8 mouse cellular contexts compared by ENCODE assay signal in genomic region chr8:70510228-70510915, GRCm38 (mm10). TPM values are rescaled to one million over a fixed set of nuclear protein-coding genes. Genes with fewer than 3 reads are reported as not detected.
DNase-seq lines count a peak whose midpoint lies in the region; ATAC-seq and TF ChIP-seq lines count a peak whose summit lies in the region.

Uba52 (minus strand) TSS chr8:70510801.

- peaks cover 39% of the 10 kb centered on the region for H3K36me3 ChIP-seq in ES-E14 (ENCODE audit: control insufficient read depth, insufficient read depth, low read length, poor library complexity, severe bottlenecking)
- peaks cover 11% of the 10 kb centered on the region for H3K36me3 ChIP-seq in forebrain, embryonic 16.5 days (ENCODE audit: control insufficient read depth, insufficient read depth)
- H3K36me3 ChIP-seq in lung, embryonic 15.5 days = peaks cover 30% of the 10 kb centered on the region

- peak within 1 kb of the TSS; percentile 98 for H3K9ac ChIP-seq in ES-E14 (ENCODE audit: insufficient read depth, low read depth, low read length, poor library complexity, severe bottlenecking)
- H3K9ac ChIP-seq in forebrain, embryonic 16.5 days (replicated peaks; ENCODE audit: low read depth, low read length) = peak within 1 kb of the TSS; percentile 96
- H3K9ac ChIP-seq in lung, embryonic 15.5 days = peak within 1 kb of the TSS; percentile 99

- peak; percentile 87 for ATAC-seq in forebrain, embryonic 16.5 days
- ATAC-seq in lung, embryonic 15.5 days (ENCODE audit: borderline replicate concordance, extremely low read depth, low FRiP score, low TSS enrichment) = peak; percentile 80

- no peaks in the 10 kb centered on the region for H3K9me3 ChIP-seq in ES-E14 (ENCODE audit: control insufficient read depth, insufficient read depth, low read depth, low read length)
- no peaks in the 10 kb centered on the region for H3K9me3 ChIP-seq in forebrain, embryonic 16.5 days (ENCODE audit: control insufficient read depth, low read length)
- H3K9me3 ChIP-seq in lung, embryonic 15.5 days = no peaks in the 10 kb centered on the region

- intact Hi-C loops in heart, postnatal 36 days (cut with DNase I) = loop anchor here (1.0 to 2.0 kb wide), 2 partner anchors 12 to 28 kb away; partner anchors contain the start of gene Ell

- peak within 1 kb of the TSS; percentile 91 for H3K27ac ChIP-seq in ES-E14 (ENCODE audit: insufficient read depth, low read depth, low read length, poor library complexity, severe bottlenecking)
- H3K27ac ChIP-seq in forebrain, embryonic 16.5 days (ENCODE audit: low read length) = peak within 1 kb of the TSS; percentile 98
- peak within 1 kb of the TSS; percentile 98 for H3K27ac ChIP-seq in lung, embryonic 15.5 days

- no peaks in the 10 kb centered on the region for H3K27me3 ChIP-seq in forebrain, embryonic 16.5 days (replicated peaks; ENCODE audit: control insufficient read depth, insufficient read depth, low read length)
- no peaks in the 10 kb centered on the region for H3K27me3 ChIP-seq in lung, embryonic 15.5 days

- peak within 1 kb of the TSS; percentile 90 to 96 for H3K4me3 ChIP-seq in ES-E14 (ENCODE audit: insufficient read depth in 1 of 2, low read depth in 1 of 2, low read length in 2 of 2, poor library complexity in 1 of 2, severe bottlenecking in 1 of 2)
- H3K4me3 ChIP-seq in forebrain, embryonic 16.5 days (replicated peaks; ENCODE audit: low read length) = peak within 1 kb of the TSS; percentile 87
- H3K4me3 ChIP-seq in lung, embryonic 15.5 days = peak within 1 kb of the TSS; percentile 98

- in situ Hi-C loops in ES-E14 (cut with MboI; ENCODE audit: low sequenced_read_pairs in 2 of 2, unreplicated experiment in 2 of 2) = no loop called here

- peaks cover 0 to 1% of the 10 kb centered on the region in 2 experiments; a peak in 2 of 4 replicates for H3K4me1 ChIP-seq in ES-E14 (ENCODE audit: control insufficient read depth in 2 of 2, insufficient read depth in 2 of 2, low read length in 2 of 2, poor library complexity in 1 of 2)
- H3K4me1 ChIP-seq in forebrain, embryonic 16.5 days (replicated peaks; ENCODE audit: control insufficient read depth, insufficient read depth, low read length) = peaks cover 25% of the 10 kb centered on the region
- H3K4me1 ChIP-seq in lung, embryonic 15.5 days = peaks cover 47% of the 10 kb centered on the region

- H3K4me2 ChIP-seq in forebrain, embryonic 16.5 days (ENCODE audit: low read length) = peak within 1 kb of the TSS; percentile 100
- peak within 1 kb of the TSS; percentile 73 for H3K4me2 ChIP-seq in lung, embryonic 15.5 days

- DNase-seq in ES-E14 (ENCODE audit: low read depth, low spot score) = peak; percentile 89
- peak; percentile 97 for DNase-seq in cerebellum, adult 11-12 months
- peak; percentile 95 to 98 for DNase-seq in heart, postnatal 36 days
- DNase-seq in layer of hippocampus, adult 8-10 months (ENCODE audit: low spot score in 2 of 2) = peak; percentile 96 to 98
- peak; percentile 95 for DNase-seq in ovary, adult 18-20 months (ENCODE audit: low spot score)
- DNase-seq in thymus, postnatal 0 days (ENCODE audit: low spot score) = peak; percentile 98

- 1% methylated on average over 66 of the region's 74 CpGs for WGBS in forebrain, embryonic 16.5 days
- under 1% methylated on average over 74 of the region's 74 CpGs for WGBS in lung, embryonic 15.5 days

TF ChIP-seq in ES-E14, 5 proteins besides CTCF, POLR2A, EP300 and RAD21:
- TF ChIP-seq HCFC1 (IDR thresholded peaks at IDR 0.05; ENCODE audit: borderline replicate concordance, insufficient read depth, low read length) (peak; percentile 79), ZNF384 (IDR thresholded peaks at IDR 0.05; ENCODE audit: low read depth, low read length) (no peak)
TF ChIP-seq in ES-E14: peak in this region for 1.

RNA-seq across cellular contexts. Expression of gene Uba52, which starts in this region (rescaled TPM):
- 3,214 and 4,257 TPM in 2 replicates for total RNA-seq in ES-E14 (2012; rRNA removed)
- 660 and 697 TPM in 2 replicates for polyA plus RNA-seq in forebrain, embryonic 16.5 days (2015; fragmentation: Nextera tagmentation; extraction: Ambion mirVana)
- 1,000 to 10,000 TPM; 1,469 to 1,509 TPM for total RNA-seq in heart, postnatal 36 days (2021)
- 1,000 to 10,000 TPM in 2 of 4 experiments, 100 to 1,000 TPM in 2; 772 to 1,065 (median 933) TPM for total RNA-seq in layer of hippocampus, adult 8-10 months (2022)
- polyA plus RNA-seq in lung, embryonic 15.5 days (2015; fragmentation: Nextera tagmentation; extraction: Ambion mirVana) = 909 and 953 TPM in 2 replicates
- 1,327 and 1,441 TPM in 2 replicates for polyA plus RNA-seq in thymus, postnatal 0 days (2015; fragmentation: Nextera tagmentation; extraction: Ambion mirVana)

Comparison
In these comparisons a context has a peak if more than half of its experiments do, and no peak if none do; other contexts are left out.
1. Peak in every context shown above with its lines: DNase-seq, ATAC-seq, H3K4me3 ChIP-seq and H3K27ac ChIP-seq.